Mouse (Mus musculus) CD4-positive, CD25-positive, alpha-beta regulatory T cell, adult 2 months (primary cell): Measurements from ENCODE around the gene Ipmk.
A peak's percentile ranks its signal among the peaks of the same experiment; 100 is the strongest.
"Not testable (repeated sequence)": the region's sequence is repeated elsewhere in the genome, so short reads cannot be mapped to it uniquely, and the experiment has no call there.

Experiments used
- DNase-seq: peaks from one replicate; pipeline ENCODE4 v3.0.0-alpha.2; 2012; ENCODE audit warnings: low read depth, low spot score

Ipmk gene

DNA sequence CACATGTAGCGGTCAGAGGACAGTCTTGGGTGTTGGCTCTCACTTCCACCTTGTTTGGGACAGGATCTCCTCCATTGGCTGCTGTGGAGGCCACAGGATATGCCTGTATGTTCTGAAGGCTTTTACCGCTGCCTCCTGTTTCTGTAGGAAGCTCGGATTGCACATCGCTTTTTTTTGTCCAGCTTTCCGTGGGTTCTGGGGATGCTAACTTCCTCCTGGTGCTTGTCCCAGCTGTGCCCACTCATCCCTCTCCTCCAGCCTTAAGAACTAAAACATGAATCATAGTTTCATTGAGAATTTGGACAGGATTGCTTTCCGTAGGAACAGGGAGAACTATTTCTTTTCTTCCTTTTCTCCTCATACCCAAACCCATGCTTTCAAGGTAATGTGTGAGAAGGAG lies 24.3 kb downstream of the Ipmk start:
- DNase-seq, result no peak

DNA sequence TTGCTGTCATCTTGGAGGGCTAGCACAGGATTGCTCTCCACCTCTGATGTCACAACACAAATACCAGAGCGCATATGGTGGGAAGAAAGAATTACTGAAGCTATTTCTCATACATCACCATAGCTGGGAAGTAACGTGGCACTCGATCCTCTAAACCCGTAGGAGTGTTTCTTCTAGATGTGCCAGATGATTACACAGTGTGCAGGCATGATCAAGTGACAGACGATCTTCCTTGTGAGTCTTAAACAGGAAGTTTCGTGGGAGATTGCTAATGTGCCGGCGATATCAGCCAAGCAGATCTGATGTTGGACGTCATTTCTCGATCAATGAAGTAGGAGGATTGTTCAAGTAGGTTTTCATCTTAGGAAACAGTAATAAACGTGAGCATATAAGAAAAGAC lies 26.1 kb downstream of the Ipmk start:
- DNase-seq, result no peak

DNA sequence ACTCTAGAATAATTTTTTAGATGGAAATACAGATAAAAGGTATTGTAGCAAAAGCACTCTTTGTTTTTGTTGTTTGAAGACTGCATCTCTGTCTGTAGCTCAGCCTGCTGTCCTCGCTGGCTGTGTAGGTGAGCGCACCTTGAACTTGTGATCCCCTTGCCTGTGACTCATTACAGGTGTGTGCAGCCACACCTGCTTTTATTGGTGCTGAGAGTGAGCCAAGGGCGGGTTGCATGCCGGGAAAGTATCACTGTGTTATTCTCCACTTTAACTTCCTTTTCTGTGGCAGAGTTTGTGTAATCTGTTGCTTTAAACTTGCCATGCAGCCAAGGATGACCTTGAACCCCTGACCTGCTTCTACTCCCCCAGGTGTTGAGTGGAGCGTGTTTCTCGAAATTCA lies 28.5 kb downstream of the Ipmk start:
- no peak for DNase-seq

DNA sequence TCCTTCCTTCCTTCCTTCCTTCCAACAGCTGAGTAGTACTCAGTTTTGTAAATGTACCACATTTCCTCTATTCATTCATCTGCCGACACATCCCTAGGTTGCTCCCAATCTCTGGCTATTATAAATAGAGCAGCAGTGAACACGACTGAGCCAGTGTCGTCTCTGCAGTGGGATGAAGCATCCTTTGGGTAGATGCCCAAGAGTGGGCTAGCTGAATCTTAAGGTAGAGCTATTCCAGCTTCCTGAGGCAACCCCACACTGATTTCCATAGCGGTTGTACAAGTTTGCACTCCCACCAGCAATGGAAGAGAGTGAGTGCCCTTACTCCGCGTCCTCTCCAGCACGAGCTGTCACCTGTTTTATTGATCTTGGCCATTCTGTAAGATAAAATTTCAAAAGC lies 32.8 kb downstream of the Ipmk start:
- DNase-seq, result no peak

DNA sequence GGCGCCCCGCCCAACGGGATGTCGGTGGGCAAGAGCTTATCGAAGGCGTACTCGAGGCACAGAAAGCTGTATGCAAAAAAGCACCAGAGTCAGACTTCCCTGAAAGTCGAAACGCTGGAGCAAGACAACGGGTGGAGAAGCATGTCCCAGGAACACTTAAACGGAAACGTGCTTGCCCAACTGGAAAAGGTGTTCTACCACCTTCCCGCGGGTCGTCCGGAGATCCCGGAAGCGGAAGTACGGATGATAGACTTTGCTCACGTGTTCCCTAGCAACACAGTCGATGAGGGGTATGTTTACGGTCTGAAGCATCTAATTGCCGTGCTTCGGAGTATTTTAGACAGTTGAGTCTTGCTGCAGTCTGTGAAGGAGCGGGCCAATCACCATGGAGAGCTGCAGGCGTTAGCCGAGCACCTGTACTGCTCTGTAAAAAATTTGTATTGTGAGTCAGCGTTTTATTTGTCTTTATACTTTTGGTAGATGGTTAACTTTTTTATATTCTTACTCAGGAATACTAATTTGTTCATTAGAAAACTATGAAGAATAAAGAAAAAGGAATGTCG lies 34.0 kb downstream of the Ipmk start:
- no peak for DNase-seq

DNA sequence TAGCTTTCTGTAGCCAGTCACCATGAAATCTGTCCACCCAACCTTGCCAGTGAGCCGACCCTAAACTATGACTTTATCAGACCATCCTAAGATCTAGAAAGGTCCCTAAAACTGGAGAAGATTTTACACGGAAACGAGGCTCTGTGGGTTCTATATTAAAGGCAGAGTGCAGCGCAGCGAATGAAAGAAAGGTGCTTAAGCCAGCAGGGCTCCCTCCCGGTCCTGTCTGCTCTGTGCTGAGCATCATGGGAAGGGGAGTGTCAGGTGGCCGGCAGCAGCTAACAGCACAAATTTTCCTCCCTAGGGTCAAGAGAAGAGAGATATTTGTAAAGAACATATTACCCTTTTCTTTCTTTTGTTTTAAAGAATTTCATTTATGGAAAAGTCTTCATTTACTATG lies 34.5 kb downstream of the Ipmk start:
- no peak for DNase-seq

DNA sequence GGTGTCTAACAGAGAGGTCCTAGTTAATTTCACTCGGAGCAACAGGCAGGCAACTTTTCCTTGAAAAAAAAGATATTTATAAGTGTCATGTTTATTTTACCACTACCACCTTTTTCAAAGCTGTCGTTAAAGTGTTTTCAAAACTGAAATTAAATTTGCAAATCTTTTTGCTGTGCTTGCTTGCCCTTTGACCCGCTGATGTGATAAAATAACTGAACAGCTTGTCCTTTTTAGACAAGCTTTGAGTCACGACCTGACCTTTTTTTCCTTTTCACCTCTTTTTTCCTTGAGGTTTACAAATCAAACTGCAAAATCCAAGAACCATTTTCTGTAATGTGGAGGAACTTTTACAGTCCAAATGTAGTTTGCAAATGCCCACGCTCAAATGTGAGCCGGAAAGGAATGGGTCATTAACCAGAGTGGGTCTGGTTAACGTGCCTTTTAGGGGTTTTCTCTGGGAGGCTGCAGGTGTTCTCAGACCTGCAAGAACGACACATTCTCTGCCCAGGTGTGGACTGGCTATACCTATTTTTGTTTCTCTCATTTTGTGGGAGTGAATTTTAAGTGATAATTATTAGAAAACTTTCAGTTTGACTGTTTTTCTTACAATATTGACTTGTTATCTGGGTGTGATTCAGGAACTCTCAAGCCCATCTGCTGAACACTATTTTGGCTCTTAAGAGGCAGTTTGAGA lies 35.4 kb downstream of the Ipmk start:
- DNase-seq, result no peak

DNA sequence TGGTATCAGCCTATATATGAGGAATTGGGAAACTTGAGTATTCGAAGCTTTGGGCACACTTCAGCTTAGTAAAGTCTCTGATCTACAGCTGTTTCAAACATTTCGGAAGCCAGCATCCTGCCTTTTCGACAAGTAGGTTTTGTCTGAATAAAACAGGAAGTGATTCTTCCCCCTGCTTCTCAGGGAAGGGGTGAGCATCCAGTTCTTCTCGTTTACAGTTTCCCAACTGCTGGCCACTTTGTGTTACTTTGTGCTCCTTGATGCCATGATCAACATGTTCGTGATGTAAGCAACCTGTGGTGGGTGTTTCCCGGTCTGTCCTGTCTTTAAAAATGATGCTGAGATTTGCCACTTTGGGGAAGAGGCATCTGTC lies 36.0 kb downstream of the Ipmk start:
- not testable (repeated sequence) for DNase-seq

DNA sequence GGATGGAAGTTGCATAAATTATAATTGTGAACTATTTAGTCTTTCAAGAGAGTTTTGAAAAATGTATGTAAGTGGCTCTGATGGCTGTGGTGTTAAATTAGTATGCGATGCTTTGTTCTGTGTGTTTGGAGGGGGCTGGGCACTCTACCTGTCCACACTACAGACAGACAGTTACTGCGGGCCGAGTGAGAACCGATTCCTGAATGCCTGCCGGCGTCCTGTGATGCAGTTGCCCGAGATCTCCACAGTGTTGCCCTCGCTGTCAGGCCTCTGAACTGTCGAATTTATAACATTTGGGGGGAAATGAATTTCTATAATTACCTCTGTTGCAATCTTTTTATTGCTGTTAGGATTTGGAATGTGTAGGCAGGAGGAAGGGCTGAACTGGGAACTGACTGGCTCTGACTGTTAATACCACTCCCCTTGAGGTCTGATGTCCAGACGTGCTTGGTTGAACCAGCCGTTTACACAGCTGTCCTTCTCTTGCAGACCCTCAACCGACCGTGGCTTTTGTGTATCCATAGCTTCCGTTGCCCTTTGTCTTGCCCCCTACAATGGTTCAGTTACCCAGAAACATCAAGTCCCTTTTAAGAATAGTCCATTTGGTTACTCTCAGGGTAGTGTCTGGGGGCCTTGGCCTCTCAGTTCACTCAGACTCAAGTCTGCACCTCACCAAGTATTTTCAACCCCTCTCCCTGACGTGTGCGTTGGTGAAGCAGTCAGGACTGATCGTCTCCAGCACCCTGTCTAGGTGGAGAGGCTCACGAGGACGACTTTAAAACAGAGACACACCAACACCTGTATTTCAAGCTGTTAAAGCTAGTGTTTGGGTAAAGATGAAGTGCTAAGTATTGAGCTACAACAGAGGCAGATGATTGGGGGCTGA lies 36.8 kb downstream of the Ipmk start:
- DNase-seq, result no peak

DNA sequence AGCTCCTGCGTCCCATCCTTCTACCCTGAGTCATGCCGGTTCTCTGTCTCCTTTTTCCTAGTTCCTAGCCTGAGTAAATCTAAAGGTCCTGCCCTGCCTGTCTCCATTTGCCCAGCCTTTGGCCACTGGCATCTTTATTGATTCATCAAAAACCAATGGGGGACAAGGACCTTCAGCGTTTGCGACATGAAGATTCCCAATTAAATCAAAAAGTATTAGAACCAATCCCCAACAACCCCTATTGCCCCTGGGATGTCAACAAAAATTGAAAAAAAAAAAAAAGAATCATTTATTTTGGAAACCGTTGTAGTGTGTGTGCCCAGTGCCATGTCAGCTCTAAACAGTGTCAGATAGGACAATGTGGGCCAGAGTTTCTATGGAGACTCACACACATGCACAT lies 41.7 kb downstream of the Ipmk start:
- DNase-seq, result no peak

DNA sequence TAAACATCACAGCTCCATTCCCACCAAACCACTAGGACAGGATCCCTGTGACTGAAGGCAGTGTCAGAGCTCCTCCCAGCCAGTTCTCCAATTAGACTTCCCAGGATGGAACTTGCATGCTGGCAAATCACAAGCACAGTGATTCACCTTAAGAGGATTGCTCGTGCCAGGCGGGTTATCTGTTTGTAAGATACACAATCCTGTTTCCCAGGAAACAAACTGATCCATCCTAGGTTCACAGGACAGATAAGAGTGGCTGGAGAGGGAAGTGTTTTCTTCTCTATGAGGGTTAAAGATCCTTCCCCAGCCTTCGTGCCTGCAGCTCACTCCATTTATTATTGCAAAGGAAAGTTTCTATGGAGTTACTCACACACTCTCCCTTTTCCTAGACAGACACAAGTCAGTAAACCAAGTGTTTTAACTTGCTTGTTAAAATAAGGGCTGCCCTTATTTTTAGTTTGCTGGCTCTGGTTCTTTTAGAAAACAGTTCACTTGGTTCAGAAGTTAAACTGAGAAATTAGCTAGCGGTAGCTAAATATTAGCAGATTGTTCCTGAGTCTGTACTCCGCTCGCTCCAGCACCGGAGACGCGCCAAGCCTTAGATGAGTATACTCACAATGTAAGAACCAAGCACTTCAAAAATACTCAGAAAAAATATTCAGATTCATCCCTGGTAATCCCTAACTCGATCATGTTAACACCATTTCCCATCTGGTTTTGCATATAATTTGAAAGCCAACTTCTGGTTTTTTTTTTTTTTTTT lies 51.0 kb downstream of the Ipmk start:
- no peak for DNase-seq

DNA sequence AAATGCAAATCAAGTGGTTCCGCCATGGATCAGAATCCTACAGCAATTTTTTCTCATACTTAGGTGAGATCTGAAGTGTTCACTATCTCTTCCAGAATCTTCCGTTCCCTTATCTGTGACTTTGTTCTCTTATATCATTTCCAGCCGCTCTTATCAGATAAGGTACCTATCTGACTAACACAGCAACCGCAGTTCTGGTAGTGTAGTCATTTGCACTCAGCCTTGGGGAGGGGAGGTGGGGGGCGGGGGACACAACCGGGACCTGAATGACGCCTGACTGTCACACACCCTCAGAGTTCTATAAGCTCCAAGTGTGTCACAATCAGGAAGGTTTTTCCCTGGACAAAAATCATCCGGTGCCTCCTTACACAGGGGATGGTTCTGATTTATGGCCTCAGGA lies 51.8 kb downstream of the Ipmk start:
- DNase-seq, result peak; percentile 66

DNA sequence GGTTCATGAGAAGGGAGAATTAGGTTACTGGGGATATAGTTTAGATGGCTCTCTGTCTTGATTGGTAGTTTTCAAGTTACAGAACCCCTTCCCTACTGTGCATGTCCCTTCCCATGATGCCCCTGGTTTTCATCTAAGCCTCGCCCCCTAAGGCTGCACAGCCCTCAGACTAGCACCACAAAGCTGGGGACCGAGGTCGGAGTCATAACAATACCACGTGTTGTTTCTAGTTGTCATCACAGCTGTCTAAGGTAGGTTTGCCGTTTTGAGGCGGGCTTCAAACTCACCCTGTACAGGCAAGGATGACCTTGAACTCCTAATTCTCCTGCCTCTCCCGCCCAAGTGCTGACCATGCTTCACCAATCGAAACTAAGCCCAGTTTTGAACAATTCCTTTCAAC lies 52.4 kb downstream of the Ipmk start:
- peak; percentile 40 for DNase-seq

DNA sequence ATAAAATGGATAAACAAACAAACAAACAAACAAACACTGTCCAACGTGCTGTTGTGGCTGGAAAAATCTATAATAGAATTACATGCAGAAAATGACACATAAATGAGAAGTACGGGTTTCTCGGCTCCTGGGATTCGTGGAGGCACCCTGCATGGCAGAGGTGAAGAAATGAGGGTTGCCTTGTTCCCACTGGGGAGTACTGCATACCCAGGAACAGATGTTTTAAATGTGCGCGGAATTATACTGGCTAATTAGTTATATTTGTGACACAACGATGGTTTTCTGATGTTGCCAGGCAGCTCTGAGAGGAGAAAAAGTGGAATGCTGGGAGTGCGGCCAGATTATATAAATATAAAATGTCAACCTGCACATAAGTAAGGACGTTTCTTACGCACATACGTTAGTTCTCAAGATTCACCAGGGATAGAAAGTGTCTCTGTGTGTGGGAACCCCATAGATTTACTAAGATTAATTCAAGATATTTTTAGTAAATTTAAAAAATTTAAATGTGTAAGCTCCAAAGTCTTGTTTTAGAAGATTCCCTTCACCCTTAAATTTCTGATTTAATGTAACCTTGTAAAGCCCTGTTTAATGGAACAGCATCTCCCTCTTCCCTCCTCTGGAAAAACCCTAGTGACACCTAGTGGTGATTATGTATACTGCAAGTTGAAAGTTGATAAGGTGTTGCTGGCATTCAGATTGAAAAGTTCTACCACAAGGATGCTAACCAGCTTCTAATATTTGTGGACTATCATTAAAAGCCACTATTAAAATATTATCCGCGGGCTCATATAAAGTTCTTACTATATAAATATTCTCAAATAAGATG lies 53.5 kb downstream of the Ipmk start:
- DNase-seq, result peak; percentile 74

DNA sequence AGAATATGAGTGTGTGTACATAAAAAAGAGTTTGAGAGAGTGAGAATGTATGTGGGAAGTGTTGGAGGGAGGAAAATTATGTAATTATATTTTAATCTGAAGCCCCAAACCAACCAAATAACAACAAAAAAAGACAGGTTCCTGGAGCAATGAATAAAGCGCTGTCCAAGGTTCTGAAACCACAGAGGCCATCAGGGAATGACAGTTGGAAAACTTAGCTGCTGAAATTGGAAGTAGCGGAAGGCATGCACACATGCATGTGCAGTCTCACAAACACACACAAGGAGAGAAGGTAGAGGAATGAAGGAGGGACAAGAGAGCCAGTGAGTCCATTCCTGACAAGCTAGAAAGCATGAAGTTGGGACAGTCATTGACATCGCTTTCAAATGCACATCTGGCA lies 56.1 kb downstream of the Ipmk start:
- no peak for DNase-seq

DNA sequence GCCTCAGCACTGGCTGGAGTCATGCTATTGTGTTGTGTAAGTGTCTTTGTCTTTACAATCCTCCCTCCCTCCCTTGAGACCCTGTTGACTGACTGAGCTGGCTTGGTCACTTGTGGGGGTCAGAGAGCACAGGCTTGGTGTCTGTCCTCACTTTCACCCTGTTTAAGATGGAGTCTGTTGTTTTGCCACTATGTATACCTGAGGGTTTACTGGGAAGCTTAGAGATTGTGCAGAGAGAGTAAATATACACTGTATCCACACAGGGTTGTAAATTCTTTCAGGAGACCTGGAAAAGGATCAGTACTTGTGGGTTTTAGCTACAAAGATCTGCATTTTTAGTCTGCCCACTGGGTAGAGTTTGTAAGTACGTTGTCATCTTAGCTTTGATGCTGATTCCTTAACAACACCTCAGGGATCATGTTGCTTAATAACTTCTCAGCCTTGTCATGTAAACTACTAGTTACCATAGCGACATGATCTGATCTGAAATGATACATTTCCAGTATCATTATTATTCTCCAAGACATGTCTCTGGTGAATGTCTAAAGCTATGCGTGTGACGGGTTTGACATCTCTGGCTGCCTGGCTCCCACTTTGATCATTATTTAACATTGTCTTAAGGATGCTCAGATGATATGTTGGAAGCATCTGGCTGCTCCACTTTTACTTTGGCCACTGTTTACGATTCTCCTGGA lies 58.1 kb downstream of the Ipmk start:
- no peak for DNase-seq

DNA sequence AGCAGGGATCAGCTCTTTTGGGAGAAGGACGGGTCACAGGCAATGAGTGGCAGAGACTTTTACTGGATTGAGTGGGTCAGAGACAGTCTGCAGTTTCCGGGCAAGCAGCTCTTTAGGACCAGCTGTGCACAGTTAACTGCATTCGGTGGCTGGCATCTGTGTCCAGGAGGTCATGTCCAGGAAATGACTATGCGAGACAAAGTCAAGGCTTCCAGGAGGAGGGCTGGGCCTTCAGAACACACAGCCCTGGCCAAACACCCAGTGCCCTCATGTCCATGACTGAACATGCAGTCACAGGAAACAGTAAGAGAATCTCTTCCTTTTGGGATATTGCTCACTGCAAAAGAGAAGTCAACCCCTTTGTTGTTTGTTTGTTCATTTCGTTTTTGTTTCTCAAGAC lies 62.4 kb downstream of the Ipmk start:
- DNase-seq, result no peak

DNA sequence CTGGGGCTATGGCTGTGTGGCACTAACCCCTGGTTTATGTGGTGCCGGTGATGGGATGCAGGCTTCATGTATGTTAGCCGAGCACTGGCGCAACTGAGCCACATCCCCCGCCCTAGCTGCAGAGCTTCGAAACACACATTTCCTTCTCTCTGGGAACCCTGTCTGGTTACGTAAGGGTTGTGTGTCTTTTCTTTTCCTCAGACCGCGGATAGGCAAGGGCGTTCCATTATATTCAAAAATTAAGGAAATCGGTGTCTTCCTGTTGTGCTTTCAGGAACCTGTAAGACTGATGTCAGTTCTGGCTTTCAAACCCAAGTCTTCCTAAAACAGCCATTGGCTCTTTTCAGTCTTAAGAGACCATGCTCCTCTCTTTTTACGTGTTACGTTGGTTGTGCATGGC lies 65.8 kb downstream of the Ipmk start:
- no peak for DNase-seq

DNA sequence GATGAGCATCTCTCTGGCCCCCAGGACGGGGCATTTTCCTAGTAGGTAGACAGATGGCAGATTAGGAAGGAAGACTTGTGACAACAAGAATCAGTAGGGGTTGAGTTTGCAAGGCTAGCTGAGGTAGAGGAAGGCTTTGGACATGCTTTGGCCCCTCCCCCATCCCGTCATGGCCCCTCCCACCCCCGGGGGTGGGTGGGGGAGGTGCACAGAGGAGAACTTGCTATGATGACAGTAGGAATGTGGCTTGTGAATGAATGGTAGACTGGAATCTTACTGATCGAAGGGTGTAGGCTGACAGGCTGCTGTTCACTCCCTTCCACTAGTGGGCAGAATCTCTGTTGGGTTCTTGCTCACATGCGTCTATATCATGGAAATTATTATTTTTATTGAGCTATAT lies 74.0 kb downstream of the Ipmk start:
- DNase-seq, result no peak
